Mouse (Mus musculus): Measurements from ENCODE around the gene Adgre4. TPM values are rescaled to one million over a fixed set of nuclear protein-coding genes. Genes with fewer than 3 reads are reported as not detected.
A peak's percentile ranks its signal among the peaks of the same experiment; 100 is the strongest.

The Adgre4 gene
- 0.04 TPM in 1 of 2 replicates, not detected in the other for total RNA-seq (2012; rRNA removed)
- polyA plus RNA-seq (2012; ENCODE audit: insufficient read depth in 1 of 2, insufficient read length in 2 of 2, low read depth in 1 of 2, low replicate concordance in 2 of 2, missing spikeins in 1 of 2), result not detected

DNA sequence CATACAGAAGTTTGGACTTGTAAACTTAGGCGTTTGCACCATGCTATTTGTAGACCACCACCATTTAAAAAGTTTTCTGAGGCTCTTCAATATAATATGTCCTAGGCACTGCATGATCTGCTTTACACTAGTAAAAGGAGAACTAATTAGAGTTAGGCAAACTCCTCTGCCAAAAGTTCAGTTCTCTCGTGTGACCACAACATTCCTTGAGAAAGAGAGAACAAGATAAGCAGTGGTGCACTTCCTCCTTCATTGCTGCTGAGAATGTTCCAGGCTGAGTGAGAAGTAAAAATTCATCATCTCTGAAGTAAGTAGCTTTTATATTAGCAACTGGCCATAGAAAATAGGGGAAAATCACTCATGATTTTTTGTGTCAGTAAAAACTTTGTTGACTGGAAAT lies at the start of gene Adgre4:
Gene Adgre4, plus strand, starts transcription at position 199 of the 400 bp plus-strand sequence.
- H3K27me3 ChIP-seq (ENCODE audit: control insufficient read depth in 1 of 2, insufficient read depth in 2 of 2, low read length in 2 of 2), result no peaks in the 10 kb centered on the region
- no peak within 1 kb of the TSS for H3K27ac ChIP-seq (ENCODE audit: control insufficient read depth, low read depth, low read length)
- H3K9me3 ChIP-seq (replicated peaks; ENCODE audit: insufficient read depth, low read length), result no peaks in the 10 kb centered on the region
- H3K4me3 ChIP-seq (ENCODE audit: control insufficient read depth in 1 of 2, insufficient read depth in 1 of 2, low read depth in 2 of 2, low read length in 2 of 2), result no peak within 1 kb of the TSS
- peaks cover 0 to 5% of the 10 kb centered on the region in 2 experiments; a peak in 2 of 4 replicates for H3K36me3 ChIP-seq (ENCODE audit: control insufficient read depth in 1 of 2, insufficient read depth in 2 of 2, low read length in 2 of 2)
- no peaks in the 10 kb centered on the region; a peak in 1 of 4 replicates for H3K4me1 ChIP-seq (ENCODE audit: control insufficient read depth in 1 of 2, insufficient read depth in 2 of 2, low read length in 2 of 2)
- H3K9ac ChIP-seq (ENCODE audit: control insufficient read depth, low read depth, low read length, poor library complexity, severe bottlenecking), result no peak within 1 kb of the TSS
- DNase-seq (ENCODE audit: low read depth, low spot score), result peak; percentile 78
- no peaks in the 10 kb centered on the region for H3K79me2 ChIP-seq (ENCODE audit: control insufficient read depth, insufficient read depth, low read length, poor library complexity)
- TF ChIP-seq EP300 (IDR thresholded peaks at IDR 0.05; ENCODE audit: low read depth in 1 of 2, low read length in 2 of 2) (peak; percentile 72 to 97), ELF1 (IDR thresholded peaks at IDR 0.05; ENCODE audit: low read depth, low read length) (no peak), NELFE (IDR thresholded peaks at IDR 0.05; ENCODE audit: low read depth, low read length) (no peak), ETS1 (IDR thresholded peaks at IDR 0.05; ENCODE audit: low read depth, low read length) (peak; percentile 62; the same call in 1 of the 2 replicates), GATA1 (IDR thresholded peaks at IDR 0.05; ENCODE audit: low read depth, low read length) (peak; percentile 83), ZKSCAN1 (IDR thresholded peaks at IDR 0.05; ENCODE audit: low read depth, low read length) (no peak), MAX (IDR thresholded peaks at IDR 0.05; ENCODE audit: low read length) (no peak), TCF12 (IDR thresholded peaks at IDR 0.05; ENCODE audit: low read depth, low read length) (0 out of 2 replicates have a peak, but pooled peaks have one; percentile 37), CHD1 (IDR thresholded peaks at IDR 0.05; ENCODE audit: low read depth, low read length) (no peak), RCOR1 (IDR thresholded peaks at IDR 0.05; ENCODE audit: low read depth, low read length) (peak; percentile 84), E2F4 (IDR thresholded peaks at IDR 0.05; ENCODE audit: borderline replicate concordance, low read depth, low read length) (no peak), RAD21 (IDR thresholded peaks at IDR 0.05; ENCODE audit: low read depth, low read length) (no peak), BHLHE40 (IDR thresholded peaks at IDR 0.05; ENCODE audit: borderline replicate concordance, low read depth, low read length) (peak; percentile 65; the same call in 1 of the 2 replicates)

- no peak overlapping the region for H3K4me3 ChIP-seq (ENCODE audit: control insufficient read depth in 1 of 2, insufficient read depth in 1 of 2, low read depth in 2 of 2, low read length in 2 of 2)
- no peak overlapping the region for H3K27ac ChIP-seq (ENCODE audit: control insufficient read depth, low read depth, low read length)
- H3K36me3 ChIP-seq (ENCODE audit: control insufficient read depth in 1 of 2, insufficient read depth in 2 of 2, low read length in 2 of 2), result peaks cover 0 to 11% of the 10 kb centered on the region in 2 experiments
These were observed 47.5 kb upstream of the Adgre4 start for GRCm38 (mm10) chr17:55702161-55702820.

More at GRCm38 (mm10) chr17:55702161-55702820, 47.5 kb upstream of the Adgre4 start:
- Histone ChIP-seq H3K79me2 (ENCODE audit: control insufficient read depth, insufficient read depth, low read length, poor library complexity) (no peaks in the 10 kb centered on the region), H3K9ac (ENCODE audit: control insufficient read depth, low read depth, low read length, poor library complexity, severe bottlenecking) (no peak overlapping the region), H3K4me1 (ENCODE audit: control insufficient read depth in 1 of 2, insufficient read depth in 2 of 2, low read length in 2 of 2) (peaks cover 0 to 2% of the 10 kb centered on the region in 2 experiments; a peak in 1 of 4 replicates), H3K27me3 (ENCODE audit: control insufficient read depth in 1 of 2, insufficient read depth in 2 of 2, low read length in 2 of 2) (no peaks in the 10 kb centered on the region), H3K9me3 (replicated peaks; ENCODE audit: insufficient read depth, low read length) (no peaks in the 10 kb centered on the region)
- DNase-seq (ENCODE audit: low read depth, low spot score), result peak; percentile 90
- TF ChIP-seq MAZ (IDR thresholded peaks at IDR 0.05; ENCODE audit: low read depth, low read length) (no peak), SMC3 (IDR thresholded peaks at IDR 0.05; ENCODE audit: low read depth, low read length) (peak; percentile 80), CTCF (IDR thresholded peaks at IDR 0.05 in 2 of 3, conservative IDR thresholded peaks at IDR 0.05 in 1 of 3; ENCODE audit: control insufficient read depth in 1 of 3, insufficient read depth in 1 of 3, low read depth in 2 of 3, low read length in 3 of 3, poor library complexity in 1 of 3, severe bottlenecking in 1 of 3) (peak; percentile 62 to 86 (median 67)), RAD21 (IDR thresholded peaks at IDR 0.05; ENCODE audit: low read depth, low read length) (peak; percentile 83), ZC3H11A (IDR thresholded peaks at IDR 0.05; ENCODE audit: low read depth, low read length) (peak; percentile 70), MYC (IDR thresholded peaks at IDR 0.05; ENCODE audit: low read depth, low read length) (0 out of 2 replicates have a peak, but pooled peaks have one; percentile 39), CHD2 (IDR thresholded peaks at IDR 0.05; ENCODE audit: low read length) (no peak), SIN3A (IDR thresholded peaks at IDR 0.05; ENCODE audit: low read length) (0 out of 2 replicates have a peak, but pooled peaks have one; percentile 35)
